Mouse (Mus musculus) frontal cortex, adult 2 months (tissue): ENCODE measurements around the gene Tuba1c. TPM values are rescaled to one million over a fixed set of nuclear protein-coding genes. Genes with fewer than 3 reads are reported as not detected.
A peak's percentile ranks its signal among the peaks of the same experiment; 100 is the strongest.
"Not testable (repeated sequence)": the region's sequence is repeated elsewhere in the genome, so short reads cannot be mapped to it uniquely, and the experiment has no call there.

Experiments
- DNase-seq, 2 experiments: peaks; one replicate each; pipeline ENCODE4 v3.0.0; 2022; ENCODE audit warnings: low spot score in 1 of 2; ENCODE audit errors: extremely low spot score in 1 of 2
- polyA plus RNA-seq: library from polyadenylated mRNA; depleted of rRNA; stranded (reverse); fragments of >200 nt; gene quantifications from 2 replicates; pipeline ENCODE4 v1.2.3, GENCODE M21; 2012

Gene Tuba1c
- polyA plus RNA-seq, 1 experiment, result 10.6 TPM

GRCm38 (mm10) chr15:99028874-99029458, 725 bp upstream of the Tuba1c start:
- DNase-seq, result no peak

GRCm38 (mm10) chr15:99030585-99031387, 1.1 kb downstream of the Tuba1c start:
- DNase-seq, result no peak

GRCm38 (mm10) chr15:99031388-99031675, 1.6 kb downstream of the Tuba1c start:
- no peak for DNase-seq

- no peak for DNase-seq
Observed at GRCm38 (mm10) chr15:99032041-99032725, 2.5 kb downstream of the Tuba1c start.

GRCm38 (mm10) chr15:99032726-99033250, 3.1 kb downstream of the Tuba1c start:
- DNase-seq, result no peak

GRCm38 (mm10) chr15:99033498-99034270, 4.0 kb downstream of the Tuba1c start:
- no peak for DNase-seq

- DNase-seq, result peak in 1 of 2 experiments; percentile 47
Observed at GRCm38 (mm10) chr15:99035431-99035830, 5.7 kb downstream of the Tuba1c start.

- no peak for DNase-seq
Observed at GRCm38 (mm10) chr15:99036249-99036905, 6.7 kb downstream of the Tuba1c start.

- DNase-seq, result no peak
Observed at GRCm38 (mm10) chr15:99038025-99038424, 8.3 kb downstream of the Tuba1c start.

GRCm38 (mm10) chr15:99038797-99039196, 9.1 kb downstream of the Tuba1c start:
- DNase-seq, result no peak

GRCm38 (mm10) chr15:99039306-99039705, 9.6 kb downstream of the Tuba1c start:
- DNase-seq, result no peak

- no peak for DNase-seq
Observed at GRCm38 (mm10) chr15:99039996-99040919, 10.6 kb downstream of the Tuba1c start.

GRCm38 (mm10) chr15:99040920-99041856, 11.5 kb downstream of the Tuba1c start:
- DNase-seq, result no peak

GRCm38 (mm10) chr15:99042334-99042733, 12.6 kb downstream of the Tuba1c start:
- no peak for DNase-seq

GRCm38 (mm10) chr15:99044854-99045253, 15.2 kb downstream of the Tuba1c start:
- DNase-seq, result no peak

GRCm38 (mm10) chr15:99045734-99046133, 16.0 kb downstream of the Tuba1c start:
- DNase-seq, result not testable (repeated sequence)

GRCm38 (mm10) chr15:99049473-99050253, 20.0 kb downstream of the Tuba1c start:
- DNase-seq, result peak in 1 of 2 experiments; percentile 82
